Mouse (Mus musculus) bone marrow, adult 2 months (tissue): Measurements from ENCODE around the gene Gck.

Source experiments
- CTCF ChIP-seq: fragments of 200-500 bp; IDR thresholded peaks from 2 replicates; pipeline ENCODE4 v1.5.1; 2011; ENCODE audit warnings: low read length, control low read depth; ENCODE audit not compliant: control insufficient read depth, insufficient read depth
- POLR2A ChIP-seq: fragments of 200-500 bp; IDR thresholded peaks from 2 replicates; pipeline ENCODE4 v1.6.1; 2011; ENCODE audit warnings: low read depth, mild to moderate bottlenecking, control low read depth, low read length, borderline replicate concordance; ENCODE audit not compliant: control insufficient read depth

GRCm38 (mm10) chr11:5904871-5905270 lies 45.0 kb downstream of the Gck start:
- TF ChIP-seq POLR2A (no peak), CTCF (no peak)
